Mouse (Mus musculus) stomach, postnatal 0 days (tissue): ENCODE data around the gene Frmd4b.

Source experiments
- CTCF ChIP-seq: IDR thresholded peaks from 2 replicates; pipeline ENCODE4 v1.5.1; 2016; ENCODE audit warnings: antibody characterized with exemption, low read depth, mild to moderate bottlenecking, moderate library complexity
- EP300 ChIP-seq: optimal IDR thresholded peaks from 2 replicates; pipeline ENCODE3; 2016; ENCODE audit warnings: antibody characterized with exemption

DNA sequence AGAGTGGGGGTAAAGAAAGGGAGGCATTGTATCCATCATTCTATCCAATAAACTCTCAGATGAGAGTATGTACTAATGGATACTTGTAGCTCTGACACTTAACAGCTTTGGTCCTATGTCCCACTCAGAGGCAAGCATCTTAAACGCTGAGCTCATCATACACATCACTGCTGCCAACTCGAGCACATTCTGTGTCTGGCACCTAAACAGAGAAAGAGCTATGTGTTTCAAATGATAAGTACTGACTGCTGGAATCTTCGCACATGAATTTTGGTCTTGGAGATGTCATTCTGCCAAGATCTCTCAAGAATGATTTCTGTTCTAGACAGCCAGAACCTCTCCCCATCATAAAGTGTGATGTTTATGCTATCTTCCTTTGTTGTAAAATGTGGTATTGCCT is 284.0 kb downstream of the Frmd4b start:
- TF ChIP-seq EP300 (no peak), CTCF (no peak)
